Mouse (Mus musculus) heart, embryonic 13.5 days (tissue): ENCODE data around the gene Phactr1. TPM values are rescaled to one million over a fixed set of nuclear protein-coding genes. Genes with fewer than 3 reads are reported as not detected.

Experiments
- ATAC-seq: fragments of 200-750 bp; cut with Nextera tagmentation; 2 replicates; pipeline ENCODE4 v1.8.0; 2017; ENCODE audit warnings: moderate TSS enrichment; ENCODE audit not compliant: insufficient number of reproducible peaks, low FRiP score, low TSS enrichment; ENCODE audit errors: extremely low read depth
- H3K27ac ChIP-seq: fragments of 300-500 bp; sonication (generic); replicated peaks from 2 replicates; pipeline ENCODE4 v1.5.1; 2015; ENCODE audit warnings: moderate library complexity, mild to moderate bottlenecking, inconsistent platforms
- H3K27me3 ChIP-seq: fragments of 300-500 bp; sonication (generic); replicated peaks from 2 replicates; pipeline ENCODE4 v1.6.1; 2015; ENCODE audit warnings: mild to moderate bottlenecking, inconsistent platforms
- H3K36me3 ChIP-seq: fragments of 300-500 bp; sonication (generic); 2 replicates; pipeline ENCODE4 v1.6.1; 2015; ENCODE audit warnings: mild to moderate bottlenecking, inconsistent platforms
- H3K4me1 ChIP-seq: fragments of 300-500 bp; sonication (generic); 2 replicates; pipeline ENCODE4 v1.6.1; 2015; ENCODE audit warnings: inconsistent platforms
- H3K4me2 ChIP-seq: fragments of 300-500 bp; sonication (generic); 2 replicates; pipeline ENCODE4 v1.6.1; 2015; ENCODE audit warnings: inconsistent platforms, mild to moderate bottlenecking, moderate library complexity
- H3K4me3 ChIP-seq: fragments of 300-500 bp; sonication (generic); 2 replicates; pipeline ENCODE4 v1.5.1; 2015; ENCODE audit warnings: moderate library complexity, mild to moderate bottlenecking, inconsistent platforms
- H3K9ac ChIP-seq: fragments of 300-500 bp; sonication (generic); 2 replicates; pipeline ENCODE4 v1.6.1; 2015; ENCODE audit warnings: inconsistent platforms, mild to moderate bottlenecking, moderate library complexity
- H3K9me3 ChIP-seq: fragments of 300-500 bp; sonication (generic); 2 replicates; pipeline ENCODE4 v1.6.1; 2016; ENCODE audit warnings: inconsistent platforms
- WGBS: fragments of 180-500 bp; shearing (Covaris S2); methylation state at CpG from one replicate; pipeline ENCODE4 v1.1.7; 2015; ENCODE audit warnings: mixed read lengths; 5-methylcytosine and 5-hydroxymethylcytosine counted together
- polyA plus RNA-seq: library from polyadenylated mRNA; unstranded; fragments of >200 nt; fragmentation: Nextera tagmentation; extraction: Ambion mirVana; gene quantifications from 2 replicates; pipeline ENCODE4 v1.2.1, GENCODE M21; 2015

Phactr1 gene
- polyA plus RNA-seq, 1 experiment from 2014 or later, result 5.2 TPM

GRCm38 (mm10) chr13:43077485-43077884 is 397.1 kb downstream of the Phactr1 start:
- no peak for ATAC-seq

DNA sequence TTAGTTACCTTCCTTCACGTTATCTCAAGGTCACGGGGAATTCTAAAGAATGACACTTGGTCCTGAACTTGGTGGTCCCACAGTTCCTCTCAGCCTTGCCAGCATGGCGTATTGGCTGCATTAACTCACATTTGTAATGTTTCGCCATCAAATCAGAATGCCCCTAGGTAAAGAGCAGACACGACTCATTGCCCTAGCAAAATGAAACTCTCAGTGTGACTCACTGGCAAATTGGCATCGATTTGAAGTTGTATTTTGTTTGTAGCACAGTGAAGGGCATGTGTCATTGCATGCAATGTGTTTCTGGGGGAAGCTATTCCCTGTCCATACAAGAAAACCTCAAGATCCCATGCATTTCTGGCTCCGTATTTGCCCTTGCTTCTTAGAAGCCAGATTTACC is 404.8 kb downstream of the Phactr1 start:
- H3K9me3 ChIP-seq, result no peaks in the 10 kb centered on the region
- H3K27me3 ChIP-seq, result no peaks in the 10 kb centered on the region
- H3K4me2 ChIP-seq, result no peak overlapping the region
- WGBS, result 79% methylated on average over 7 of the region's 7 CpGs
- H3K4me3 ChIP-seq, result no peak overlapping the region
- H3K4me1 ChIP-seq, result peaks cover 4% of the 10 kb centered on the region; the same call in 1 of the 2 replicates
- ATAC-seq, result no peak
- no peak overlapping the region for H3K9ac ChIP-seq
- H3K27ac ChIP-seq, result no peak overlapping the region
- H3K36me3 ChIP-seq, result no peaks in the 10 kb centered on the region

More at GRCm38 (mm10) chr13:43077485-43077884, 397.1 kb downstream of the Phactr1 start:
- 85% methylated on average over 9 of the region's 9 CpGs for WGBS
- H3K4me1 ChIP-seq, result peaks cover 4% of the 10 kb centered on the region; the same call in 1 of the 2 replicates
- H3K4me3 ChIP-seq, result no peak overlapping the region
- no peak overlapping the region for H3K4me2 ChIP-seq
- H3K9me3 ChIP-seq, result peaks cover 5% of the 10 kb centered on the region; the same call in 1 of the 2 replicates
- no peaks in the 10 kb centered on the region for H3K27me3 ChIP-seq
- no peak overlapping the region for H3K27ac ChIP-seq
- H3K9ac ChIP-seq, result no peak overlapping the region
- no peaks in the 10 kb centered on the region for H3K36me3 ChIP-seq

- WGBS, result 36% methylated on average over 7 of the region's 7 CpGs
- Histone ChIP-seq H3K9me3 (no peaks in the 10 kb centered on the region), H3K27ac (no peak overlapping the region), H3K4me3 (no peak overlapping the region), H3K9ac (no peak overlapping the region), H3K4me1 (0 out of 2 replicates have a peak, but pooled peaks cover 8% of the 10 kb centered on the region), H3K4me2 (peak overlapping the region; percentile 45), H3K36me3 (no peaks in the 10 kb centered on the region), H3K27me3 (0 out of 2 replicates have a peak, but pooled peaks cover 4% of the 10 kb centered on the region)
- ATAC-seq, result no peak
Measured at GRCm38 (mm10) chr13:43094365-43094764, 413.9 kb downstream of the Phactr1 start.

- Histone ChIP-seq H3K9ac (no peak overlapping the region), H3K4me1 (peaks cover 42% of the 10 kb centered on the region), H3K36me3 (no peaks in the 10 kb centered on the region), H3K4me2 (0 out of 2 replicates have a peak overlapping the region, but pooled peaks have one; percentile 0), H3K9me3 (peaks cover 6% of the 10 kb centered on the region), H3K4me3 (no peak overlapping the region), H3K27ac (peak overlapping the region; percentile 72), H3K27me3 (no peaks in the 10 kb centered on the region)
- no peak for ATAC-seq
- WGBS, result 37% methylated on average over 7 of the region's 7 CpGs
Measured at GRCm38 (mm10) chr13:43102943-43103342, 422.5 kb downstream of the Phactr1 start.

DNA sequence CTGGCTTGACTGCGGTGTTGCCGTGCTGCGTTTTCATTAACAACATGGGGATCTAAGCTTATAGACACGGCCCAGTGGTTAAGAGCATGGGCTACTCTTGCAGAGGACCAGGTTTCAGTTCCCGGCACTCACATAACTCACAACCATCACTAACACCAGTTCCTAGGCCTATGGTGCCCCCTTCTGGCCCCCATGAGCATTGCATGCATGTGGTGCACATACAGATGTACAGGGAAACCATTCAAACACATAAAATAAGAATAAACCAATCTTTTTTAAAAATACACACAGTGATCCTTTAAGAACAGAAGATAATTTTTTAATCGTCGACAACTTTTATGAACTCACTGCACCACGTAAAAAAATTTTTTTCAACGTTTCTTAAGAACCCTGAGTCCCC is 424.1 kb downstream of the Phactr1 start:
- no peak overlapping the region for H3K9ac ChIP-seq
- no peak overlapping the region for H3K27ac ChIP-seq
- no peak overlapping the region for H3K4me3 ChIP-seq
- WGBS, result 86% methylated on average over 9 of the region's 9 CpGs
- peaks cover 42% of the 10 kb centered on the region for H3K4me1 ChIP-seq
- no peaks in the 10 kb centered on the region for H3K36me3 ChIP-seq
- H3K9me3 ChIP-seq, result peaks cover 6% of the 10 kb centered on the region
- ATAC-seq, result no peak
- no peak overlapping the region for H3K4me2 ChIP-seq
- H3K27me3 ChIP-seq, result no peaks in the 10 kb centered on the region

GRCm38 (mm10) chr13:43112280-43112679 is 431.9 kb downstream of the Phactr1 start:
- Histone ChIP-seq H3K4me1 (peaks cover 7% of the 10 kb centered on the region; the same call in 1 of the 2 replicates), H3K36me3 (no peaks in the 10 kb centered on the region), H3K27me3 (no peaks in the 10 kb centered on the region), H3K27ac (no peak overlapping the region), H3K9me3 (peaks cover 6% of the 10 kb centered on the region), H3K4me3 (no peak overlapping the region), H3K4me2 (no peak overlapping the region), H3K9ac (no peak overlapping the region)
- no peak for ATAC-seq
- 58% methylated on average over 7 of the region's 7 CpGs for WGBS

DNA sequence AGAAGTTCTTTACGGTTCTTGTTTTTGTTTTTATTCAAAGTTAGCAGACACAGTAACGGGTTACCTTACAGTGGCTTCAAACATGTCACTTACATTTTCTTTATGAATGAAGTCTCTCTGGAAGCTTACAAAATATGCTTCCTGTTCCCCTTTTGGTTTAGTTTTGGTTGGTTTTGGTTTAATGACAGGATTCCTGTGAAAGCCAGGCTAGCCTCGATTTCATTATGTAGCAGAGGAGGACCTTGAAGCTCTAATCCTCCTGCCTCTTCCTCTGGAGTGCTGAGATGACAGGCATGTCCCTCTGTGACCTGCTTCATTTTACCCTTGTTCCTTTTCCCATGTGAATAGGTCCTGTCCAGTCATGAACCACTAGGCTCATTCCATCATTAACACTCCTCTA is 432.3 kb downstream of the Phactr1 start:
- no peaks in the 10 kb centered on the region for H3K36me3 ChIP-seq

DNA sequence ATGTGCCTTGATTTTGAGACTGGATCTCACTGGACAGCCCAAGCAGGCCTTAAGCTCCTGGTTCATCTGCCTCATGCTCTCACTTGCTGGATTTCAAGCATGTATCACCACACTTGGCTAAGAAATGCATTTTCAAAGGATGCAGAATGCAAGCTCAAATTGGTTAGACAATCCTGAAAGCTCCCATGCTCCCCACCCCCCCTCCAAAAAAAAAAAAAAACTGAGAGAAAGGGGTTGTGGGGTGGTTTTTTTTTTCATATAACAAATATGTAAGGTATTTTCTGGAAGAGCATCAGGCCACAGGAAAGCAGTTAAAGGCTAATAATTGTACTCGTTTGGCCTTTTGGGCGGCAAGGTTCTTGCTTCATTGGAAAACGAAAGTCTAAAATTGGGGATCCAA is 432.7 kb downstream of the Phactr1 start:
- no peak overlapping the region for H3K9ac ChIP-seq
- no peak overlapping the region for H3K4me3 ChIP-seq
- H3K4me1 ChIP-seq, result peaks cover 7% of the 10 kb centered on the region; the same call in 1 of the 2 replicates
- peaks cover 6% of the 10 kb centered on the region for H3K9me3 ChIP-seq
- no peaks in the 10 kb centered on the region for H3K27me3 ChIP-seq
- no peak overlapping the region for H3K4me2 ChIP-seq
- WGBS, result 85% methylated on average over 3 of the region's 3 CpGs
- H3K36me3 ChIP-seq, result no peaks in the 10 kb centered on the region
- ATAC-seq, result no peak
- no peak overlapping the region for H3K27ac ChIP-seq

More for the DNA sequence above, 432.3 kb downstream of the Phactr1 start:
- Histone ChIP-seq H3K9ac (no peak overlapping the region), H3K4me1 (peaks cover 7% of the 10 kb centered on the region; the same call in 1 of the 2 replicates), H3K27ac (no peak overlapping the region), H3K9me3 (peaks cover 6% of the 10 kb centered on the region), H3K27me3 (no peaks in the 10 kb centered on the region), H3K4me2 (no peak overlapping the region), H3K4me3 (no peak overlapping the region)
- WGBS, result 77% methylated on average over 3 of the region's 3 CpGs
- no peak for ATAC-seq

GRCm38 (mm10) chr13:43122306-43123070 is 442.1 kb downstream of the Phactr1 start:
- H3K9ac ChIP-seq, result no peak overlapping the region
- H3K9me3 ChIP-seq, result no peaks in the 10 kb centered on the region
- no peak overlapping the region for H3K4me2 ChIP-seq
- no peak overlapping the region for H3K27ac ChIP-seq
- no peak overlapping the region for H3K4me3 ChIP-seq
- no peak for ATAC-seq
- no peaks in the 10 kb centered on the region for H3K27me3 ChIP-seq
- WGBS, result 72% methylated on average over 16 of the region's 16 CpGs
- H3K36me3 ChIP-seq, result no peaks in the 10 kb centered on the region
- H3K4me1 ChIP-seq, result peaks cover 34% of the 10 kb centered on the region

DNA sequence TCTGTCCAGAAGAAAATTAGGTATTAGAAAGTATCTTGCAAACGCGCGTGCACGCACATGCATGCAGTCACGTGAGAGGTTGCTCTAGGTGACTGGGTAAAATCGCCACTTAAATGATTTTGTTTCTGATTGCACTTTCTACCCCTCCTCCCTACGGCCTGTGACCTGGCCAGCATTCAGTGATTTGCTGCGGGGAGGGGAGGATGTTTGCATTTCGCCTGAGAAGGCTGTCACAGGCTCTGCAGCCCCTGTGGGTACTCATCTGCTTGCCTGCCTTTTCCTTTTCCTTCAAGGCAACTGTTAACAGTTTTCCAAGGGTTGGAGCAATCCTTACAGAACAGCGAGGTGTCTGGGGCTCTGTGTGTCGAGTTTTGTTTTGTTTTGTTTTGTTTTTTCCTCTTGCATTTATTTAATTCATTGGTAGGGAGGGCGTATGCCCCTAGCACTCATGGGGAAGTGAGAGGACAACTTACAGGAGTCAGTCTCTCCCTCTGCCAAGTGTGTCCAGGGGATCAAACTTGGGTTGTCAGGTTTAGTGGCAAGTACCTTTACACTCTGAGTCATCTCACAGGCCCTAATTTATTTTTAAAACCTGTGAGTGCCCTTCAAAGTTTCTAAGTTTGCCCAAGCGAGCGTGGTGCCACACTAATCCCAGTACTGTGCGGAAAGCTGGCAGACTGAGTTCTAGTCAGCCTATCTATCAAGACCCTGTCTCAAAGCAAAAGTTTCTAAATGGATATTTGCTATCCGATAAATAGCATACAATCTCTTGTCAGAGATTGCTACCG is 443.7 kb downstream of the Phactr1 start:
- Histone ChIP-seq H3K27ac (0 out of 2 replicates have a peak overlapping the region, but pooled peaks have one; percentile 13), H3K4me2 (0 out of 2 replicates have a peak overlapping the region, but pooled peaks have one; percentile 4)
- 47% methylated on average over 17 of the region's 17 CpGs for WGBS

DNA sequence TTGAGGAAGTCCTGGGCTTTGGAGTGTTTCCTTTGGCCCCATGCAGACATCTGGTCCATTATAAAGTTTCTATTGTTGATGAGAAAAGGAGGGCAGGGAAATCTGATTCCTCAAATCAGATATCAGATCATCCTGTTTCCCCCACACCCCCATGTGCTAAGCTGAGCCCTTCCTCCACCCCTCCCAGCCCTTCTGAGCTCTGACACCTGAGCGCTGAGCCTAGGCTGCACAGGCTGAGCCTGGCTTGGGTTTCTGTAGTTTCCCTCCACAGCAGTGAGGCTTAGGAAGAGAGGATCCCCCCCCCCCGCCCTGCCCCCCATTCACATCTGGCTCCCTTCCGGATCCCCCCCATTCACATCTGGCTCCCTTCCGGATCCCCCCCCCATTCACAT is 444.3 kb downstream of the Phactr1 start:
- H3K9me3 ChIP-seq, result no peaks in the 10 kb centered on the region
- no peak for ATAC-seq
- H3K4me1 ChIP-seq, result peaks cover 36% of the 10 kb centered on the region
- no peak overlapping the region for H3K4me3 ChIP-seq
- H3K36me3 ChIP-seq, result no peaks in the 10 kb centered on the region
- H3K9ac ChIP-seq, result no peak overlapping the region; the same call in 1 of the 2 replicates
- no peaks in the 10 kb centered on the region for H3K27me3 ChIP-seq
- H3K4me2 ChIP-seq, result no peak overlapping the region
- 27% methylated on average over 4 of the region's 4 CpGs for WGBS
- H3K27ac ChIP-seq, result no peak overlapping the region

More for the DNA sequence above, 443.7 kb downstream of the Phactr1 start:
- H3K4me3 ChIP-seq, result no peak overlapping the region
- H3K36me3 ChIP-seq, result no peaks in the 10 kb centered on the region
- H3K27me3 ChIP-seq, result no peaks in the 10 kb centered on the region
- no peaks in the 10 kb centered on the region for H3K9me3 ChIP-seq
- no peak for ATAC-seq
- H3K9ac ChIP-seq, result peak overlapping the region; percentile 44
- H3K4me1 ChIP-seq, result peaks cover 34% of the 10 kb centered on the region
